Mouse (Mus musculus) embryonic facial prominence, embryonic 15.5 days (tissue): ENCODE measurements around the gene Tctex1d4. TPM values are rescaled to one million over a fixed set of nuclear protein-coding genes. Genes with fewer than 3 reads are reported as not detected.
A peak's percentile ranks its signal among the peaks of the same experiment; 100 is the strongest.

Source experiments
- ATAC-seq: fragments of 200-750 bp; cut with Nextera tagmentation; 2 replicates; pipeline ENCODE4 v1.8.0; 2017; ENCODE audit warnings: low read depth, moderate TSS enrichment; ENCODE audit not compliant: insufficient number of reproducible peaks, low FRiP score, low TSS enrichment
- H3K27ac ChIP-seq: fragments of 300-500 bp; sonication (generic); replicated peaks from 2 replicates; pipeline ENCODE4 v1.5.1; 2015; ENCODE audit warnings: mild to moderate bottlenecking, inconsistent platforms
- H3K27me3 ChIP-seq: fragments of 300-500 bp; sonication (generic); 2 replicates; pipeline ENCODE4 v1.6.1; 2015; ENCODE audit warnings: inconsistent platforms
- H3K36me3 ChIP-seq: fragments of 300-500 bp; sonication (generic); 2 replicates; pipeline ENCODE4 v1.6.1; 2015; ENCODE audit warnings: mild to moderate bottlenecking, inconsistent platforms
- H3K4me1 ChIP-seq: fragments of 300-500 bp; sonication (generic); 2 replicates; pipeline ENCODE4 v1.6.1; 2015; ENCODE audit warnings: inconsistent platforms
- H3K4me2 ChIP-seq: fragments of 300-500 bp; sonication (generic); replicated peaks from 2 replicates; pipeline ENCODE4 v1.6.1; 2015; ENCODE audit warnings: mild to moderate bottlenecking, inconsistent platforms
- H3K4me3 ChIP-seq: fragments of 300-500 bp; sonication (generic); replicated peaks from 2 replicates; pipeline ENCODE4 v1.5.1; 2015; ENCODE audit warnings: mild to moderate bottlenecking, inconsistent platforms
- H3K9ac ChIP-seq: fragments of 300-500 bp; sonication (generic); 2 replicates; pipeline ENCODE4 v1.6.1; 2015; ENCODE audit warnings: inconsistent platforms
- H3K9me3 ChIP-seq: fragments of 300-500 bp; sonication (generic); replicated peaks from 2 replicates; pipeline ENCODE4 v1.6.1; 2016; ENCODE audit warnings: inconsistent platforms
- WGBS: fragments of 180-500 bp; shearing (Covaris S2); methylation state at CpG from one replicate; pipeline ENCODE4 v1.1.7; 2015; 5-methylcytosine and 5-hydroxymethylcytosine counted together
- polyA plus RNA-seq: library from polyadenylated mRNA; unstranded; fragments of >200 nt; fragmentation: Nextera tagmentation; extraction: Ambion mirVana; gene quantifications from 2 replicates; pipeline ENCODE4 v1.2.1, GENCODE M21; 2015

Tctex1d4 gene
- polyA plus RNA-seq, 1 experiment from 2014 or later: 6.1 TPM

GRCm38 (mm10) chr4:117120445-117121414, 5.9 kb upstream of the Tctex1d4 start:
- H3K27ac ChIP-seq: peak overlapping the region; percentile 93
- H3K9ac ChIP-seq: peak overlapping the region; percentile 57
- H3K4me3 ChIP-seq: peak overlapping the region; percentile 81
- no peaks in the 10 kb centered on the region for H3K36me3 ChIP-seq
- WGBS: under 1% methylated on average over 69 of the region's 69 CpGs
- ATAC-seq: peak; percentile 93
- no peaks in the 10 kb centered on the region for H3K27me3 ChIP-seq
- peak overlapping the region; percentile 98 for H3K4me2 ChIP-seq
- no peaks in the 10 kb centered on the region for H3K9me3 ChIP-seq
- peaks cover 35% of the 10 kb centered on the region for H3K4me1 ChIP-seq

GRCm38 (mm10) chr4:117122209-117122608, 4.4 kb upstream of the Tctex1d4 start:
- Histone ChIP-seq H3K27ac (peak overlapping the region; percentile 58; the same call in 1 of the 2 replicates), H3K27me3 (no peaks in the 10 kb centered on the region), H3K4me3 (no peak overlapping the region), H3K36me3 (no peaks in the 10 kb centered on the region), H3K9ac (no peak overlapping the region), H3K4me1 (peaks cover 46% of the 10 kb centered on the region), H3K9me3 (no peaks in the 10 kb centered on the region), H3K4me2 (no peak overlapping the region)
- WGBS: 73% methylated on average over 4 of the region's 4 CpGs
- no peak for ATAC-seq

DNA sequence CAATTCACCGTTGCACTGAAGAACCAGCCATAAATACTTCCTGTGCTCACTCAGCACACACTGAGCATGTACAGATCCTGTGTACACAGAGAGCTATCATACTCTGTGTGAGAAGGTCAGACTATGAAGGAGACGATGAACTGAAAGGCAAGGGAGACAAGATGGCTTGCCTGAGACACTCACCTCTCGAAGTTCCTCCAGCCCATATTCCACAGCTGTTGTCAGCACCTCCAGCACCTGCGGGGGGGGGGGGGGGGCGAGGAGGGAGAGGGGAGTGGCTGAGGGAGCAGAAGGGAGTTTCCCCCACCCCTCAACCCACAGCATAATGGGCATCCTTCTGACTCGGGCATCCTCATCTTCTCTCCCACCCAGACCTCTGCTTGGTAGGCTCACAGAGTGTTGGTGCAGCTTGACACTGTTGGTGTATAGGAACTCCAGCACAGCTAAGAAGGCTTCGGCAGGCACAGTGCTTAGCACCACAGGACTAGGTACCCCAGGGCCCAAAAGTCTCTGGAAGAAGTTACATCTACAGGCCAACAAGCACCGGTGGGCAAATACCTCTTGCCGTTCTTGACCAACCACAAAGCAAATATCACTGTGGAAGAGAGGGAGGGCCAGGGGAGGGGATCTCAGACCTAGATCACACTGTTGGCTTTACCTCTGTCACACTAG, 2.9 kb upstream of the Tctex1d4 start:
- Histone ChIP-seq H3K9ac (no peak overlapping the region), H3K27me3 (no peaks in the 10 kb centered on the region), H3K4me3 (no peak overlapping the region), H3K27ac (no peak overlapping the region), H3K36me3 (0 out of 2 replicates have a peak, but pooled peaks cover 8% of the 10 kb centered on the region), H3K4me2 (no peak overlapping the region), H3K9me3 (no peaks in the 10 kb centered on the region), H3K4me1 (peaks cover 46% of the 10 kb centered on the region)
- ATAC-seq: no peak
- WGBS: 82% methylated on average over 8 of the region's 9 CpGs

GRCm38 (mm10) chr4:117124218-117124517, 2.4 kb upstream of the Tctex1d4 start:
- no peak for ATAC-seq
- 86% methylated on average over 3 of the region's 3 CpGs for WGBS
- Histone ChIP-seq H3K27ac (peak overlapping the region; percentile 87; the same call in 1 of the 2 replicates), H3K36me3 (0 out of 2 replicates have a peak, but pooled peaks cover 13% of the 10 kb centered on the region), H3K4me2 (no peak overlapping the region), H3K4me3 (no peak overlapping the region), H3K9me3 (no peaks in the 10 kb centered on the region), H3K4me1 (peaks cover 46% of the 10 kb centered on the region), H3K27me3 (no peaks in the 10 kb centered on the region), H3K9ac (no peak overlapping the region)

DNA sequence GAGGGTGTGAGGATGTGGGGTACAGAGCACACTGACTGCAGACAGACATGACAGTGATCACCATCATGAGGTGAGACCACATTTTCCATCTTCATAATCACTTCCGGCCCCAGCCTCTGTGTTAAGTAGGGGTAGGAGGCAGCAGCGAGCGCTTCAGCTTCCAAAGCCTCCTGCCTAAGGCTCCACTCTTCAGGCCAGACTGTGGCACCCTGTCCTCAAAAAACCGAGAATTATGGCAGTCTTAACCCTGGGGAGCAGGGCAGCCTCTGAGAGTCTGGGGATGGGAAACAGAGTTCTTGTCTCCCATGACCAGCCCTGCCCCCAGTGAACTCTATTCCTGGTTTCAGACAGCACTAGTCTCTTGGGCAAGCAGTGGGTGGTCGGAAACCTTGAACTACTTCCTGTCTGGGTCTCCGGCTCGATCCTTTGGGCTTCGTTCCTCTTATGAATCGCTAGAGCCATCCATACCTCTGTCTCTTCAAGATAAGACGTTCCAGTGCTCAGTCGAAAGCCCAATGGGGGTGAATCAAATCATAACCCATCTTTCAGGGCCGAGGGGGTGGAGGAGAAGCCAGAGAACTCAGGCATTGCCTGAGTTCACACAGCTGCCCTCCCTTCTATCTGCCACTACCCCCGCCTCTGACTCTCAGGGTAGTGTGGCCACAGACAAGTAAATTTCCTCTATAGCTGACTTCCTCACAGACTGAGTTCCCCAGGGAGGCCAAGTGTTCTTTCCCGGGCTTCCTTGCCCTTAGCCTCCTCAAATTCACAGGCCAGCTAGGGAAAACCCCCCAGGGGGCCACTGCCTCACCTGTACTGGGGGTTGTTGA, 1.9 kb upstream of the Tctex1d4 start:
- peak overlapping the region; percentile 21 for H3K4me2 ChIP-seq
- H3K9me3 ChIP-seq: no peaks in the 10 kb centered on the region

DNA sequence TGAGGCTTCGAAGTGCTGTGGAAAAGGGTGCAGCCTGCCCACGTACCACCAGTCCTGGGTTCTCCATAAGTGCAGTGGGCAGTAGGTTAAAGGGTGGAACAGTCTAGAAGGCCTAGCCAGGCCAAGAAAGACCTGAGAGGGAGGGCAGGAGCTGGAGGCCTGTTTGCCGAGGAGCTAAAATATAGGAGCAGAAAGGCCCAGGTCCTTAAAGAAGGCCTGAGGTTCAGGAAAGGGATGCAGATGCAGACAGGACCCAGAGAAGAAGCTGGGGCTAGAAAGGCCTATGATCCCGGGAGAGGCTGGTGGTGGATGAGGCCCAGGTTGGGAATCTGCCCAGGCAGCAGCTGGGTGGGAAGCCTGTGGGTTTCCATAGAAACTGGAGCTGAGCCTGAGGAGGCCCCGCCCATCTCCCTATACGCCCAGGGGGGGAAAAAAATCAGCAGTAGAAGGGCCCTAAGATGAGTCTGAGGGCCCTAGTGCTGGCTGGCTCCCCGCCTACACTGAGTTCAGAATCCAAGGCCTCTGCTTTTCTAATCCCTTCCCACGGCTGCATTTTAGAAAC, 1.2 kb upstream of the Tctex1d4 start, which contains the start of gene Btbd19:
TSS of gene Btbd19 (minus strand) at position 378 of the 562 bp plus-strand sequence.
- Histone ChIP-seq H3K27me3 (no peaks in the 10 kb centered on the region), H3K9ac (0 out of 2 replicates have a peak within 1 kb of the TSS, but pooled peaks have one; percentile 24), H3K9me3 (no peaks in the 10 kb centered on the region), H3K4me1 (peaks cover 40% of the 10 kb centered on the region), H3K27ac (peak within 1 kb of the TSS; percentile 87), H3K4me2 (peak within 1 kb of the TSS; percentile 21), H3K36me3 (peaks cover 20% of the 10 kb centered on the region; the same call in 1 of the 2 replicates), H3K4me3 (no peak within 1 kb of the TSS)
- WGBS: 25% methylated on average over 8 of the region's 8 CpGs
- peak; percentile 44 for ATAC-seq

More for the DNA sequence above, 1.9 kb upstream of the Tctex1d4 start:
- no peak for ATAC-seq
- H3K4me3 ChIP-seq: no peak overlapping the region
- H3K4me1 ChIP-seq: peaks cover 44% of the 10 kb centered on the region
- peak overlapping the region; percentile 87 for H3K27ac ChIP-seq
- 54% methylated on average over 14 of the region's 14 CpGs for WGBS
- H3K36me3 ChIP-seq: peaks cover 16% of the 10 kb centered on the region; the same call in 1 of the 2 replicates
- 0 out of 2 replicates have a peak overlapping the region, but pooled peaks have one; percentile 24 for H3K9ac ChIP-seq
- H3K27me3 ChIP-seq: no peaks in the 10 kb centered on the region

GRCm38 (mm10) chr4:117125910-117126674, 502 bp upstream of the Tctex1d4 start:
- Histone ChIP-seq H3K4me2 (peak overlapping the region; percentile 21; the same call in 1 of the 2 replicates), H3K27me3 (no peaks in the 10 kb centered on the region), H3K9me3 (no peaks in the 10 kb centered on the region), H3K27ac (peak overlapping the region; percentile 87), H3K4me1 (peaks cover 36% of the 10 kb centered on the region), H3K4me3 (no peak overlapping the region), H3K36me3 (peaks cover 20% of the 10 kb centered on the region; the same call in 1 of the 2 replicates), H3K9ac (no peak overlapping the region)
- 36% methylated on average over 15 of the region's 15 CpGs for WGBS
- ATAC-seq: peak; percentile 66

DNA sequence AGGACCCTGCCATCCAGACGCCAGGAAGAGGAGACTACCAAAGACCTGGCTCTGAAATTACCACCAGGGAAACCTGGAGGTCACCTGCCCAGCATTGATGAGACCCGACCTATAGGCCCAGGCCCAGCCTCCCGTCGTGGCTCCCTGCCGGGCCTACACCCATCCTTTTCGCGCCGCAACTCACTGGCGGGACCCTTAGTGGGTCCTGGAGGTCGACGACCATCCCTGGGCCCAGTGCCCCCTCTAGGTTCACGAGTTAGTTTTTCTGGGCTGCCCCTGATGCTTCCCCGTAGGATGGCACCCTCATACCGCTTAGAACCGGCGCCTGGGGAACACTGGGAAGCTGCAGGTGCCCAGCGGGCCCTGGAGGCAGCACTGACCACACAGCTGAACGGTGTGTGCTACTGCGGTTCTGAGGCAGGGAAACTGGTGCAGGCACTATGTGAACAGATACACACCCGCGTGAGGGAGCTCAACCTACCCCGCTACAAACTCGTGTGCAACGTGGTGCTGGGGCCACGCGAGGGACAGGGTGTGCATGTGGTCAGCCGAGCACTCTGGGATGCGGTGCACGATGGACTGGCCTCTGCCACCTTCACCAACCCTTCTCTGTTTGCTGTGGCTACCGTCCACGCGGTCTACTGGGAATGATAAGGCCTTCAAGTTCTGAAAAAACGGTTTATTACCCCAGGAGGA, 1.5 kb downstream of the Tctex1d4 start:
- H3K27ac ChIP-seq: no peak overlapping the region
- H3K27me3 ChIP-seq: peaks cover 13% of the 10 kb centered on the region
- peaks cover 40% of the 10 kb centered on the region for H3K4me1 ChIP-seq
- H3K9me3 ChIP-seq: no peaks in the 10 kb centered on the region
- H3K4me3 ChIP-seq: no peak overlapping the region
- peaks cover 20% of the 10 kb centered on the region; the same call in 1 of the 2 replicates for H3K36me3 ChIP-seq
- no peak overlapping the region for H3K9ac ChIP-seq
- H3K4me2 ChIP-seq: no peak overlapping the region
- ATAC-seq: no peak
- 88% methylated on average over 33 of the region's 33 CpGs for WGBS

DNA sequence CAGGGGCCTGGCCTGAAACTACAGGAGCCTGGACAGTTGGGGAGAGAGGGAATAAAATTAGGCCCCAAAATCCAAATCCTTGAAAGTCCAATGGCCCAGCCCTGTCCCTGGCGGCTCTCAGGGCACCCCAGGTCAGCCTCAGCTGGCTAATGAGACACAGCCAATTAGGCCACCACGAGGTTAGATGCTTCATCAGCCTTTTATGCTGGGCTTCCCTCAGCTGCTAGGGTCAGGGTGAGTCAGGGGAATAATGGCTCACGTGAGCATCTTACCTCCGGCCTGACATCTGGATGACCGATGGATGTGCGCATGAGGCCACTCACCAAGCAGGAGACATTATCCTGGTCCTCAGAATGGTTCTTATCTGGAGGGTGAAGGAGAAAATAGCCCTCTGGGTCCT, 4.2 kb downstream of the Tctex1d4 start:
- Histone ChIP-seq H3K9me3 (no peaks in the 10 kb centered on the region), H3K4me2 (no peak overlapping the region), H3K4me1 (peaks cover 33% of the 10 kb centered on the region), H3K4me3 (no peak overlapping the region), H3K9ac (no peak overlapping the region), H3K36me3 (peaks cover 20% of the 10 kb centered on the region; the same call in 1 of the 2 replicates), H3K27ac (no peak overlapping the region), H3K27me3 (peaks cover 15% of the 10 kb centered on the region)
- ATAC-seq: no peak
- WGBS: 69% methylated on average over 6 of the region's 6 CpGs
